31 mouse cellular contexts compared by ENCODE assay signal in genomic region chr7:123404198-123404597, GRCm38 (mm10). TPM values are rescaled to one million over a fixed set of nuclear protein-coding genes. Genes with fewer than 3 reads are reported as not detected.
DNase-seq lines count a peak whose midpoint lies in the region; ATAC-seq and TF ChIP-seq lines count a peak whose summit lies in the region.
"Had no signal": no experiment of that assay in that cellular context is flagged by ENCODE, and none has a peak within 500 bp of the region (broad histone marks: within the 10 kb centered on the region; RNA-seq: fewer than 3 reads in every experiment).

No protein-coding gene starts in this region.

- H3K4me3 ChIP-seq in cerebellum, adult 2 months (replicated peaks; ENCODE audit: insufficient read depth, low read depth, low read length) = no peak overlapping the region
- no peak overlapping the region for H3K4me3 ChIP-seq in liver, embryonic 11.5 days (ENCODE audit: low read depth, low read length)
- H3K4me3 ChIP-seq: erythroblast, embryonic 14.5 days; hindbrain, embryonic 13.5 days; limb, embryonic 10.5 days; limb, embryonic 15.5 days; neural tube, embryonic 15.5 days had no signal

- no peak overlapping the region for H3K9ac ChIP-seq in liver, embryonic 11.5 days (ENCODE audit: low read depth, low read length)
- H3K9ac ChIP-seq: hindbrain, embryonic 13.5 days; limb, embryonic 15.5 days; liver, embryonic 14.5 days; lung, embryonic 14.5 days; neural tube, embryonic 15.5 days had no signal

- H3K4me2 ChIP-seq in liver, embryonic 11.5 days = no peak overlapping the region
- H3K4me2 ChIP-seq: hindbrain, embryonic 13.5 days; limb, embryonic 15.5 days; lung, embryonic 14.5 days; neural tube, embryonic 15.5 days had no signal

- no peak for TF ChIP-seq POLR2A in cerebellum, adult 2 months (IDR thresholded peaks at IDR 0.05; ENCODE audit: borderline replicate concordance, insufficient read depth, low read length)

- WGBS in cerebellum, adult 2 months = 26% methylated on average over 6 of the region's 6 CpGs
- 92% methylated on average over 6 of the region's 6 CpGs for WGBS in liver, embryonic 11.5 days

- no peak for TF ChIP-seq CTCF in cerebellum, adult 2 months (IDR thresholded peaks at IDR 0.05; ENCODE audit: borderline replicate concordance, insufficient read depth, low read depth, low read length)

- no peak for ATAC-seq in liver, embryonic 11.5 days (replicated peaks; ENCODE audit: low FRiP score)
- ATAC-seq: forebrain, embryonic 16.5 days; intestine, postnatal 0 days had no signal

- DNase-seq in layer of hippocampus, adult 11-12 months (ENCODE audit: low spot score) = peak; percentile 25
- no peak for DNase-seq in layer of hippocampus, postnatal 10 days (ENCODE audit: low spot score in 2 of 2)
- DNase-seq in cerebellum, adult 2 months = peak; percentile 65 to 82
- DNase-seq in cerebellum, adult 9-11 months = peak; percentile 73
- DNase-seq in layer of hippocampus, adult 9-11 months = peak; percentile 30
- DNase-seq in liver, embryonic 11.5 days (ENCODE audit: low spot score) = no peak
- no peak for DNase-seq in frontal cortex, postnatal 25 days (ENCODE audit: low spot score in 2 of 2)
- DNase-seq: adrenal gland, postnatal 36 days; B cell, adult 2 months; heart, postnatal 4 days; kidney, postnatal 14 days; lung, postnatal 14 days; midbrain, embryonic 14.5 days; retina, postnatal 1 day; right cerebral cortex, postnatal 14 days; thymus, postnatal 4 days had no signal

- no peaks in the 10 kb centered on the region for H3K27me3 ChIP-seq in cerebellum, adult 2 months (ENCODE audit: control insufficient read depth, insufficient read depth, low read length)
- no peaks in the 10 kb centered on the region for H3K27me3 ChIP-seq in liver, embryonic 11.5 days (replicated peaks; ENCODE audit: control insufficient read depth, insufficient read depth, low read length)
- H3K27me3 ChIP-seq: hindbrain, embryonic 13.5 days; limb, embryonic 15.5 days; neural tube, embryonic 15.5 days had no signal

- H3K9me3 ChIP-seq in liver, embryonic 11.5 days (ENCODE audit: control insufficient read depth, low read length) = no peaks in the 10 kb centered on the region
- H3K9me3 ChIP-seq: hindbrain, embryonic 13.5 days; limb, embryonic 10.5 days; limb, embryonic 15.5 days; neural tube, embryonic 15.5 days had no signal

- H3K36me3 ChIP-seq in liver, embryonic 11.5 days (ENCODE audit: control insufficient read depth, insufficient read depth, low read length) = no peaks in the 10 kb centered on the region; the same call in 1 of the 2 replicates

- peaks cover 29% of the 10 kb centered on the region; the same call in 1 of the 2 replicates for H3K4me1 ChIP-seq in cerebellum, adult 2 months (ENCODE audit: control insufficient read depth, insufficient read depth, low read length)
- no peaks in the 10 kb centered on the region for H3K4me1 ChIP-seq in liver, embryonic 11.5 days (replicated peaks; ENCODE audit: control insufficient read depth, insufficient read depth, low read length)
- H3K4me1 ChIP-seq: hindbrain, embryonic 13.5 days; limb, embryonic 10.5 days; limb, embryonic 15.5 days; neural tube, embryonic 15.5 days had no signal

- H3K27ac ChIP-seq in cerebellum, adult 2 months (ENCODE audit: insufficient read depth, low read length) = peak overlapping the region; percentile 35
- no peak overlapping the region for H3K27ac ChIP-seq in liver, embryonic 11.5 days (ENCODE audit: low read depth, low read length)
- H3K27ac ChIP-seq: hindbrain, embryonic 13.5 days; limb, embryonic 10.5 days; limb, embryonic 15.5 days; liver, embryonic 14.5 days; neural tube, embryonic 15.5 days had no signal

RNA-seq across cellular contexts. Expression of gene Arhgap17, which starts 34.5 kb away (rescaled TPM):
- 10 to 100 TPM; 16.6 to 27.2 TPM for total RNA-seq in layer of hippocampus, postnatal 10 days (2021)
- 21.2 and 24.7 TPM in 2 replicates for polyA plus RNA-seq in cerebellum, adult 2 months (2012; rRNA removed)
- polyA plus RNA-seq in liver, embryonic 11.5 days (2014; fragmentation: Nextera tagmentation; extraction: Ambion mirVana) = 29.8 and 31.3 TPM in 2 replicates

RNA-seq across cellular contexts. Expression of gene Lcmt1, which starts 34.6 kb away (rescaled TPM):
- total RNA-seq in layer of hippocampus, postnatal 10 days (2021) = 10 to 100 TPM; 86.6 to 87.0 TPM
- polyA plus RNA-seq in cerebellum, adult 2 months (2012; rRNA removed) = 77.0 and 81.3 TPM in 2 replicates
- 49.7 and 54.4 TPM in 2 replicates for polyA plus RNA-seq in liver, embryonic 11.5 days (2014; fragmentation: Nextera tagmentation; extraction: Ambion mirVana)

RNA-seq across cellular contexts. Expression of gene Aqp8, which starts 57.9 kb away (rescaled TPM):
- not detected for total RNA-seq in layer of hippocampus, postnatal 10 days (2021)
- 0.13 and 0.27 TPM in 2 replicates for polyA plus RNA-seq in cerebellum, adult 2 months (2012; rRNA removed)
- 2.5 and 3.5 TPM in 2 replicates for polyA plus RNA-seq in liver, embryonic 11.5 days (2014; fragmentation: Nextera tagmentation; extraction: Ambion mirVana)
- total RNA-seq: adrenal gland, adult 18-20 months; adrenal gland, postnatal 36 days; gastrocnemius, adult 8-10 months; layer of hippocampus, postnatal 36 days had no signal
- polyA plus RNA-seq: embryonic facial prominence, embryonic 14.5 days; erythroblast, embryonic 14.5 days; forebrain, embryonic 16.5 days; hindbrain, embryonic 13.5 days; kidney, embryonic 14.5 days; limb, embryonic 15.5 days; lung, embryonic 14.5 days; midbrain, embryonic 14.5 days; neural tube, embryonic 15.5 days; stomach, embryonic 14.5 days had no signal

Comparison
In these comparisons a context has a peak if more than half of its experiments do, and no peak if none do; other contexts are left out.
1. DNase-seq: peak in layer of hippocampus, adult 11-12 months (single experiment), cerebellum, adult 2 months (2 of 2), cerebellum, adult 9-11 months (single experiment) and layer of hippocampus, adult 9-11 months (single experiment); none in layer of hippocampus, postnatal 10 days (0 of 2), liver, embryonic 11.5 days (single experiment) and frontal cortex, postnatal 25 days (0 of 2).